7 mouse cellular contexts compared by ENCODE assay signal in genomic region chr7:120918526-120918962, GRCm38 (mm10). TPM values are rescaled to one million over a fixed set of nuclear protein-coding genes. Genes with fewer than 3 reads are reported as not detected.
DNase-seq lines count a peak whose midpoint lies in the region; ATAC-seq and TF ChIP-seq lines count a peak whose summit lies in the region.

No protein-coding gene starts in this region.

- ATAC-seq in lung, postnatal 0 days = peak; percentile 35

- H3K9me3 ChIP-seq in MEL (replicated peaks; ENCODE audit: insufficient read depth, low read length) = no peaks in the 10 kb centered on the region
- no peaks in the 10 kb centered on the region for H3K9me3 ChIP-seq in lung, postnatal 0 days (ENCODE audit: low read length)

- TF ChIP-seq RAD21 in MEL (IDR thresholded peaks at IDR 0.05; ENCODE audit: low read depth, low read length) = no peak

- TF ChIP-seq POLR2A in MEL (IDR thresholded peaks at IDR 0.05; ENCODE audit: control insufficient read depth in 1 of 2, insufficient read depth in 1 of 2, low read depth in 1 of 2, low read length in 2 of 2, poor library complexity in 1 of 2) = peak in 1 of 2 experiments; percentile 83; a peak in 2 of 4 replicates
- peak; percentile 30; the same call in 1 of the 2 replicates for TF ChIP-seq POLR2A in embryonic fibroblast, embryonic 13.5 days (IDR thresholded peaks at IDR 0.05; ENCODE audit: low read depth, low read length)

- no peaks in the 10 kb centered on the region for H3K27me3 ChIP-seq in MEL (ENCODE audit: control insufficient read depth in 1 of 2, insufficient read depth in 2 of 2, low read length in 2 of 2)
- no peaks in the 10 kb centered on the region for H3K27me3 ChIP-seq in lung, postnatal 0 days (replicated peaks; ENCODE audit: insufficient read depth, low read length)

- no peak for TF ChIP-seq EP300 in MEL (IDR thresholded peaks at IDR 0.05; ENCODE audit: low read depth in 1 of 2, low read length in 2 of 2)
- TF ChIP-seq EP300 in lung, postnatal 0 days (IDR thresholded peaks at IDR 0.05) = peak; percentile 29; the same call in 1 of the 2 replicates

- peaks cover 0 to 8% of the 10 kb centered on the region in 2 experiments; a peak in 2 of 4 replicates for H3K36me3 ChIP-seq in MEL (ENCODE audit: control insufficient read depth in 1 of 2, insufficient read depth in 2 of 2, low read length in 2 of 2)
- H3K36me3 ChIP-seq in lung, postnatal 0 days (ENCODE audit: insufficient read depth, low read length) = no peaks in the 10 kb centered on the region

- peaks cover 28% of the 10 kb centered on the region for H3K79me2 ChIP-seq in MEL (ENCODE audit: control insufficient read depth, insufficient read depth, low read length, poor library complexity)

- WGBS in lung, postnatal 0 days = 6% methylated on average over 10 of the region's 10 CpGs

- peak overlapping the region; percentile 71 for H3K27ac ChIP-seq in MEL (ENCODE audit: control insufficient read depth, low read depth, low read length)
- H3K27ac ChIP-seq in embryonic fibroblast, embryonic 13.5 days (ENCODE audit: insufficient read depth, low read length) = peak overlapping the region; percentile 54
- peak overlapping the region; percentile 85 for H3K27ac ChIP-seq in lung, postnatal 0 days (ENCODE audit: low read length)

- peak overlapping the region; percentile 49 to 71 for H3K4me3 ChIP-seq in MEL (ENCODE audit: control insufficient read depth in 1 of 2, insufficient read depth in 1 of 2, low read depth in 2 of 2, low read length in 2 of 2)
- peak overlapping the region; percentile 77 for H3K4me3 ChIP-seq in embryonic fibroblast, embryonic 13.5 days (ENCODE audit: insufficient read depth, low read length)
- H3K4me3 ChIP-seq in lung, postnatal 0 days (ENCODE audit: low read depth, low read length) = peak overlapping the region; percentile 88

- peak overlapping the region; percentile 93 for H3K4me2 ChIP-seq in lung, postnatal 0 days (replicated peaks; ENCODE audit: low read depth, low read length)

- TF ChIP-seq CTCF in MEL (IDR thresholded peaks at IDR 0.05 in 2 of 3, conservative IDR thresholded peaks at IDR 0.05 in 1 of 3; ENCODE audit: control insufficient read depth in 1 of 3, insufficient read depth in 1 of 3, low read depth in 2 of 3, low read length in 3 of 3, poor library complexity in 1 of 3, severe bottlenecking in 1 of 3) = no peak
- no peak for TF ChIP-seq CTCF in embryonic fibroblast, embryonic 13.5 days (IDR thresholded peaks at IDR 0.05; ENCODE audit: borderline replicate concordance, insufficient read depth, low read length)
- no peak for TF ChIP-seq CTCF in lung, postnatal 0 days (IDR thresholded peaks at IDR 0.05)

- peak; percentile 94 for DNase-seq in MEL (ENCODE audit: low read depth, low spot score)
- DNase-seq in brain, adult 2 months (ENCODE audit: low read depth, low spot score) = peak; percentile 91
- peak; percentile 68 to 70 for DNase-seq in heart, postnatal 36 days
- peak; percentile 53 to 82 for DNase-seq in layer of hippocampus, adult 18-20 months (ENCODE audit: low spot score in 2 of 2)
- DNase-seq in lung, postnatal 0 days (ENCODE audit: low spot score) = peak; percentile 83
- peak; percentile 80 for DNase-seq in retina, embryonic 14.5 days (ENCODE audit: low spot score)

- intact Hi-C loops in heart, postnatal 36 days (cut with DNase I) = loop anchor here (5.0 to 10.0 kb wide), 3 partner anchors 164 to 281 kb away; partner anchors contain the start of genes Mosmo and Uqcrc2

- peak overlapping the region; percentile 89 for H3K9ac ChIP-seq in MEL (ENCODE audit: control insufficient read depth, low read depth, low read length, poor library complexity, severe bottlenecking)
- H3K9ac ChIP-seq in lung, postnatal 0 days (replicated peaks; ENCODE audit: low read depth) = peak overlapping the region; percentile 76

- H3K4me1 ChIP-seq in MEL (ENCODE audit: control insufficient read depth in 1 of 2, insufficient read depth in 2 of 2, low read length in 2 of 2) = peaks cover 0 to 7% of the 10 kb centered on the region in 2 experiments; a peak in 2 of 4 replicates
- peaks cover 6% of the 10 kb centered on the region for H3K4me1 ChIP-seq in embryonic fibroblast, embryonic 13.5 days (ENCODE audit: control insufficient read depth, insufficient read depth, low read length)
- no peaks in the 10 kb centered on the region for H3K4me1 ChIP-seq in lung, postnatal 0 days (ENCODE audit: insufficient read depth, low read depth, low read length)

TF ChIP-seq in MEL, 35 proteins besides CTCF, POLR2A, EP300 and RAD21:
- TF ChIP-seq ZKSCAN1 (IDR thresholded peaks at IDR 0.05; ENCODE audit: low read depth, low read length) (no peak), RCOR1 (IDR thresholded peaks at IDR 0.05; ENCODE audit: low read depth, low read length) (peak; percentile 23; the same call in 1 of the 2 replicates), CHD1 (IDR thresholded peaks at IDR 0.05; ENCODE audit: low read depth, low read length) (0 out of 2 replicates have a peak, but pooled peaks have one; percentile 79), USF1 (IDR thresholded peaks at IDR 0.05; ENCODE audit: low read depth, low read length) (no peak), ETS1 (IDR thresholded peaks at IDR 0.05; ENCODE audit: low read depth, low read length) (peak; percentile 80), ZC3H11A (IDR thresholded peaks at IDR 0.05; ENCODE audit: low read depth, low read length) (no peak), E2F4 (IDR thresholded peaks at IDR 0.05; ENCODE audit: borderline replicate concordance, low read depth, low read length) (no peak), KAT2A (conservative IDR thresholded peaks at IDR 0.05; ENCODE audit: low read depth, low read length) (peak; percentile 76), GABPA (IDR thresholded peaks at IDR 0.05; ENCODE audit: low read depth, low read length) (no peak), TCF12 (IDR thresholded peaks at IDR 0.05; ENCODE audit: low read depth, low read length) (no peak), POLR2AphosphoS5 (IDR thresholded peaks at IDR 0.05; ENCODE audit: borderline replicate concordance, low read depth, low read length) (no peak), ELF1 (IDR thresholded peaks at IDR 0.05; ENCODE audit: low read depth, low read length) (peak; percentile 86), NRF1 (IDR thresholded peaks at IDR 0.05; ENCODE audit: insufficient read depth, low read depth, low read length, poor library complexity, severe bottlenecking) (no peak), MAX (IDR thresholded peaks at IDR 0.05; ENCODE audit: low read length) (no peak), MEF2A (IDR thresholded peaks at IDR 0.05; ENCODE audit: extremely low read depth, insufficient replicate concordance, low read depth, low read length, poor library complexity, severe bottlenecking) (no peak), MXI1 (IDR thresholded peaks at IDR 0.05; ENCODE audit: low read depth, low read length) (no peak), GATA1 (IDR thresholded peaks at IDR 0.05; ENCODE audit: low read depth, low read length) (no peak; the same call in none of the 2 replicates), SMC3 (IDR thresholded peaks at IDR 0.05; ENCODE audit: low read depth, low read length) (no peak; the same call in 1 of the 2 replicates), MYC (IDR thresholded peaks at IDR 0.05; ENCODE audit: low read depth, low read length) (0 out of 2 replicates have a peak, but pooled peaks have one; percentile 81), NELFE (IDR thresholded peaks at IDR 0.05; ENCODE audit: low read depth, low read length) (no peak), JUND (IDR thresholded peaks at IDR 0.05; ENCODE audit: low read depth, low read length) (no peak), BHLHE40 (IDR thresholded peaks at IDR 0.05; ENCODE audit: borderline replicate concordance, low read depth, low read length) (no peak), ZNF384 (IDR thresholded peaks at IDR 0.05; ENCODE audit: low read depth, low read length) (peak; percentile 60; the same call in 1 of the 2 replicates), TAL1 (IDR thresholded peaks at IDR 0.05; ENCODE audit: low read length) (0 out of 2 replicates have a peak, but pooled peaks have one; percentile 3), SIN3A (IDR thresholded peaks at IDR 0.05; ENCODE audit: low read length) (peak; percentile 72; the same call in 1 of the 2 replicates), UBTF (IDR thresholded peaks at IDR 0.05; ENCODE audit: borderline replicate concordance, insufficient read depth, low read depth, low read length) (no peak), TBP (IDR thresholded peaks at IDR 0.05; ENCODE audit: low read depth, low read length) (peak; percentile 100), HCFC1 (IDR thresholded peaks at IDR 0.05; ENCODE audit: low read depth, low read length) (no peak; the same call in 1 of the 2 replicates), USF2 (IDR thresholded peaks at IDR 0.05; ENCODE audit: borderline replicate concordance in 1 of 2, insufficient read depth in 1 of 2, low read depth in 1 of 2, low read length in 2 of 2) (no peak), MAZ (IDR thresholded peaks at IDR 0.05; ENCODE audit: low read depth, low read length) (no peak), MYB (IDR thresholded peaks at IDR 0.05; ENCODE audit: low read depth, low read length) (no peak; the same call in 1 of the 2 replicates), ZMIZ1 (IDR thresholded peaks at IDR 0.05; ENCODE audit: low read depth, low read length) (peak; percentile 92; the same call in 1 of the 2 replicates), MAFK (IDR thresholded peaks at IDR 0.05; ENCODE audit: borderline replicate concordance, low read depth, low read length) (peak; percentile 100), POLR2AphosphoS2 (IDR thresholded peaks at IDR 0.05; ENCODE audit: low read length) (peak; percentile 99), CHD2 (IDR thresholded peaks at IDR 0.05; ENCODE audit: low read length) (no peak)

RNA-seq across cellular contexts. Expression of gene Polr3e, which starts 1.0 kb away (rescaled TPM):
- total RNA-seq in MEL (2012; rRNA removed) = 39.1 and 39.4 TPM in 2 replicates
- polyA plus RNA-seq in MEL (2012; ENCODE audit: insufficient read depth in 1 of 2, insufficient read length in 2 of 2, low read depth in 1 of 2, low replicate concordance in 2 of 2, missing spikeins in 1 of 2) = 10 to 100 TPM in 1 of 2 experiments, not detected in 1; 50.1 TPM
- 22.0 and 24.0 TPM in 2 replicates for polyA plus RNA-seq in embryonic fibroblast, embryonic 13.5 days (2011; ENCODE audit: insufficient read length, low read depth, missing spikeins)
- 10 to 100 TPM in 1 of 2 experiments, 1 to 10 TPM in 1; 8.2 to 10.5 TPM for total RNA-seq in heart, postnatal 36 days (2021)
- 10 to 100 TPM; 24.3 to 28.0 TPM for total RNA-seq in layer of hippocampus, adult 18-20 months (2021)
- 14.4 and 14.6 TPM in 2 replicates for polyA plus RNA-seq in lung, postnatal 0 days (2015; fragmentation: Nextera tagmentation; extraction: Ambion mirVana)

Comparison
In these comparisons a context has a peak if more than half of its experiments do, and no peak if none do; other contexts are left out.
1. Peak in every context shown above with its lines: DNase-seq, ATAC-seq, H3K4me3 ChIP-seq and H3K27ac ChIP-seq.